25 mouse cellular contexts compared by ENCODE assay signal in genomic region chr5:95866848-95867495, GRCm38 (mm10).
A peak's percentile ranks its signal among the peaks of the same experiment; 100 is the strongest.
DNase-seq lines count a peak whose midpoint lies in the region; ATAC-seq lines count a peak whose summit lies in the region.
"Had no signal": no experiment of that assay in that cellular context is flagged by ENCODE, and none has a peak within 500 bp of the region (broad histone marks: within the 10 kb centered on the region; RNA-seq: fewer than 3 reads in every experiment).

No protein-coding gene starts in this region.

- no peak for ATAC-seq in heart, embryonic 11.5 days (replicated peaks; ENCODE audit: insufficient number of reproducible peaks, low FRiP score, low TSS enrichment)
- peak; percentile 67; the same call in 1 of the 2 replicates for ATAC-seq in lung, embryonic 15.5 days (ENCODE audit: borderline replicate concordance, extremely low read depth, low FRiP score, low TSS enrichment)
- ATAC-seq: intestine, embryonic 15.5 days had no signal

- H3K27me3 ChIP-seq in heart, embryonic 11.5 days (ENCODE audit: control insufficient read depth, insufficient read depth, low read length) = no peaks in the 10 kb centered on the region
- H3K27me3 ChIP-seq in lung, embryonic 15.5 days = no peaks in the 10 kb centered on the region
- H3K27me3 ChIP-seq: CH12.LX; heart, embryonic 13.5 days; hindbrain, embryonic 15.5 days; intestine, embryonic 15.5 days; limb, embryonic 13.5 days; liver, embryonic 13.5 days; midbrain, embryonic 12.5 days; stomach, embryonic 15.5 days had no signal

- H3K9me3 ChIP-seq in heart, embryonic 11.5 days (replicated peaks; ENCODE audit: control insufficient read depth, low read length) = no peaks in the 10 kb centered on the region
- no peaks in the 10 kb centered on the region for H3K9me3 ChIP-seq in lung, embryonic 15.5 days
- H3K9me3 ChIP-seq: hindbrain, embryonic 15.5 days; intestine, embryonic 15.5 days; limb, embryonic 13.5 days; liver, embryonic 13.5 days; midbrain, embryonic 12.5 days; stomach, embryonic 15.5 days had no signal

- H3K4me2 ChIP-seq in heart, embryonic 11.5 days = no peak overlapping the region
- H3K4me2 ChIP-seq in lung, embryonic 15.5 days = no peak overlapping the region
- H3K4me2 ChIP-seq: heart, embryonic 13.5 days; hindbrain, embryonic 15.5 days; intestine, embryonic 15.5 days; limb, embryonic 13.5 days; liver, embryonic 13.5 days; midbrain, embryonic 12.5 days; stomach, embryonic 15.5 days had no signal

- 73% methylated on average over 4 of the region's 4 CpGs for WGBS in heart, embryonic 11.5 days (ENCODE audit: insufficient replicate concordance)
- 40% methylated on average over 4 of the region's 4 CpGs for WGBS in lung, embryonic 15.5 days

- H3K27ac ChIP-seq in heart, embryonic 11.5 days (ENCODE audit: low read depth, low read length) = no peak overlapping the region
- H3K27ac ChIP-seq in lung, embryonic 15.5 days = peak overlapping the region; percentile 44; the same call in 1 of the 2 replicates
- H3K27ac ChIP-seq: forebrain, embryonic 10.5 days; heart, embryonic 13.5 days; hindbrain, embryonic 15.5 days; intestine, embryonic 15.5 days; layer of hippocampus, adult 2 months; limb, embryonic 13.5 days; liver, embryonic 13.5 days; midbrain, embryonic 12.5 days; stomach, embryonic 15.5 days had no signal

- H3K36me3 ChIP-seq in heart, embryonic 11.5 days (ENCODE audit: control insufficient read depth, insufficient read depth, low read length) = no peaks in the 10 kb centered on the region
- no peaks in the 10 kb centered on the region for H3K36me3 ChIP-seq in lung, embryonic 15.5 days
- H3K36me3 ChIP-seq: forebrain, embryonic 10.5 days; heart, embryonic 13.5 days; hindbrain, embryonic 15.5 days; intestine, embryonic 15.5 days; limb, embryonic 13.5 days; liver, embryonic 13.5 days; midbrain, embryonic 12.5 days; stomach, embryonic 15.5 days had no signal

- H3K4me3 ChIP-seq in heart, embryonic 11.5 days (ENCODE audit: low read depth, low read length) = no peak overlapping the region
- no peak overlapping the region for H3K4me3 ChIP-seq in lung, embryonic 15.5 days
- H3K4me3 ChIP-seq: forebrain, embryonic 10.5 days; heart, embryonic 13.5 days; hindbrain, embryonic 15.5 days; intestine, embryonic 15.5 days; layer of hippocampus, adult 2 months; limb, embryonic 13.5 days; liver, embryonic 13.5 days; midbrain, embryonic 12.5 days; myocyte; stomach, embryonic 15.5 days had no signal

- peak; percentile 1 to 2 for DNase-seq in heart, adult 18-20 months
- peak; percentile 1 for DNase-seq in retina, postnatal 1 day
- no peak for DNase-seq in retina, embryonic 14.5 days (ENCODE audit: low spot score)
- DNase-seq in lung, postnatal 4 days = peak; percentile 11 to 28
- DNase-seq in thymus, postnatal 4 days = no peak
- no peak for DNase-seq in gastrocnemius, postnatal 25 days
- DNase-seq: cerebellum, adult 11-12 months; cerebellum, postnatal 36 days; heart, postnatal 36 days; layer of hippocampus, postnatal 36 days; liver, embryonic 13.5 days; right cerebral cortex, postnatal 25 days; thymus, adult 18-20 months had no signal

- no peaks in the 10 kb centered on the region for H3K4me1 ChIP-seq in heart, embryonic 11.5 days (ENCODE audit: control insufficient read depth, insufficient read depth, low read length)
- no peaks in the 10 kb centered on the region for H3K4me1 ChIP-seq in lung, embryonic 15.5 days
- H3K4me1 ChIP-seq: forebrain, embryonic 10.5 days; heart, embryonic 13.5 days; hindbrain, embryonic 15.5 days; intestine, embryonic 15.5 days; limb, embryonic 13.5 days; liver, embryonic 13.5 days; midbrain, embryonic 12.5 days; stomach, embryonic 15.5 days had no signal

- H3K9ac ChIP-seq in heart, embryonic 11.5 days (ENCODE audit: low read depth, low read length) = no peak overlapping the region
- H3K9ac ChIP-seq in lung, embryonic 15.5 days = no peak overlapping the region
- H3K9ac ChIP-seq: heart, embryonic 13.5 days; hindbrain, embryonic 15.5 days; intestine, embryonic 15.5 days; limb, embryonic 13.5 days; liver, embryonic 13.5 days; midbrain, embryonic 12.5 days; stomach, embryonic 15.5 days had no signal

Comparison
In these comparisons a context has a peak if more than half of its experiments do, and no peak if none do; other contexts are left out.
1. DNase-seq: peak in heart, adult 18-20 months (2 of 2), retina, postnatal 1 day (single experiment) and lung, postnatal 4 days (2 of 2); none in retina, embryonic 14.5 days (single experiment), thymus, postnatal 4 days (single experiment) and gastrocnemius, postnatal 25 days (single experiment).